8 mouse cellular contexts compared by ENCODE assay signal in the genomic region with DNA sequence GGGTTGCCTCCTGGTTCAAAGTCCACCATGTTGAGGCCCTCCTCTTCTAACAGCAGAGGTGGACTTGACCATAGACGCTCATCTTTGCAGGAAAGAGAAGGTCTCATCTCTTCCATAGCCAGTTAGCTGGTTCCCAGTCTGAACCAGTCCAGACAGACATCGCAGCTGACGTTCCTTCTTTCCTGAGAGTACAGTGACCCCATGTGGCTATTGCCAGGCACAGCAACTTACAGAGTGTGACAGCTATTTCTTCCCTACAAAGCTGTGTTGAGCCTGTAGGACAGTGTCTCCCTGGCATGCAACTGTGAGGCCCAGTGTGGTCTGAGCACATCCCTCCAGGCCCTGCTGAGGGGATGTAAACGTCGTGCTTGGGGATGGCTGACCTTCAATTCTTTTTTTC. TPM values are rescaled to one million over a fixed set of nuclear protein-coding genes. Genes with fewer than 3 reads are reported as not detected.
DNase-seq lines count a peak whose midpoint lies in the region; ATAC-seq and TF ChIP-seq lines count a peak whose summit lies in the region.

No protein-coding gene starts in this region.

- no peak overlapping the region for H3K4me3 ChIP-seq in liver, embryonic 12.5 days
- no peak overlapping the region for H3K4me3 ChIP-seq in embryonic facial prominence, embryonic 12.5 days
- no peak overlapping the region for H3K4me3 ChIP-seq in heart, postnatal 0 days (ENCODE audit: low read depth, low read length)
- no peak overlapping the region for H3K4me3 ChIP-seq in layer of hippocampus, adult 2 months

- no peak overlapping the region for H3K9ac ChIP-seq in liver, embryonic 12.5 days
- no peak overlapping the region for H3K9ac ChIP-seq in embryonic facial prominence, embryonic 12.5 days
- H3K9ac ChIP-seq in heart, postnatal 0 days (replicated peaks; ENCODE audit: low read depth, low read length) = no peak overlapping the region

- no peak overlapping the region for H3K4me2 ChIP-seq in liver, embryonic 12.5 days
- no peak overlapping the region for H3K4me2 ChIP-seq in embryonic facial prominence, embryonic 12.5 days (replicated peaks)
- no peak overlapping the region for H3K4me2 ChIP-seq in heart, postnatal 0 days (ENCODE audit: low read depth, low read length)

- peak; percentile 92 for TF ChIP-seq CTCF in heart, postnatal 0 days (IDR thresholded peaks at IDR 0.05; ENCODE audit: low read depth)
- peak; percentile 94 for TF ChIP-seq CTCF in layer of hippocampus, adult 2 months (conservative IDR thresholded peaks at IDR 0.05)

- TF ChIP-seq EP300 in heart, postnatal 0 days (IDR thresholded peaks at IDR 0.05; ENCODE audit: low read depth) = no peak

- ATAC-seq in liver, embryonic 12.5 days = no peak
- ATAC-seq in embryonic facial prominence, embryonic 12.5 days (ENCODE audit: insufficient number of reproducible peaks, insufficient read depth, low FRiP score, low TSS enrichment) = 0 out of 2 replicates have a peak, but pooled peaks have one; percentile 39
- no peak for ATAC-seq in heart, postnatal 0 days (ENCODE audit: insufficient read depth, low read depth)

- no peak overlapping the region for H3K27ac ChIP-seq in liver, embryonic 12.5 days
- H3K27ac ChIP-seq in embryonic facial prominence, embryonic 12.5 days = no peak overlapping the region
- H3K27ac ChIP-seq in heart, postnatal 0 days (ENCODE audit: low read depth) = no peak overlapping the region
- no peak overlapping the region for H3K27ac ChIP-seq in layer of hippocampus, adult 2 months

- no peaks in the 10 kb centered on the region; the same call in 1 of the 2 replicates for H3K27me3 ChIP-seq in liver, embryonic 12.5 days (replicated peaks)
- H3K27me3 ChIP-seq in embryonic facial prominence, embryonic 12.5 days = no peaks in the 10 kb centered on the region
- no peaks in the 10 kb centered on the region for H3K27me3 ChIP-seq in heart, postnatal 0 days (ENCODE audit: control insufficient read depth, insufficient read depth, low read length)

- H3K36me3 ChIP-seq in liver, embryonic 12.5 days = no peaks in the 10 kb centered on the region
- no peaks in the 10 kb centered on the region for H3K36me3 ChIP-seq in embryonic facial prominence, embryonic 12.5 days
- no peaks in the 10 kb centered on the region for H3K36me3 ChIP-seq in heart, postnatal 0 days (replicated peaks; ENCODE audit: control insufficient read depth, insufficient read depth, low read length)

- no peaks in the 10 kb centered on the region for H3K4me1 ChIP-seq in liver, embryonic 12.5 days
- no peaks in the 10 kb centered on the region for H3K4me1 ChIP-seq in embryonic facial prominence, embryonic 12.5 days
- no peaks in the 10 kb centered on the region for H3K4me1 ChIP-seq in heart, postnatal 0 days (ENCODE audit: control insufficient read depth, insufficient read depth)

- DNase-seq in liver = peak; percentile 28
- peak; percentile 41 for DNase-seq in adrenal gland, postnatal 25 days
- peak; percentile 63 for DNase-seq in heart, postnatal 0 days (ENCODE audit: low spot score)
- peak; percentile 73 to 79 for DNase-seq in layer of hippocampus, adult 2 months (ENCODE audit: low spot score in 2 of 2)
- DNase-seq in lung, postnatal 10 days = peak; percentile 75
- DNase-seq in right cerebral cortex, postnatal 10 days (ENCODE audit: low spot score in 2 of 2) = peak; percentile 80 to 82

- 2% methylated on average over 5 of the region's 5 CpGs for WGBS in liver, embryonic 12.5 days (ENCODE audit: insufficient replicate concordance)
- WGBS in embryonic facial prominence, embryonic 12.5 days = 11% methylated on average over 5 of the region's 5 CpGs
- 3% methylated on average over 5 of the region's 5 CpGs for WGBS in heart, postnatal 0 days

- H3K9me3 ChIP-seq in liver, embryonic 12.5 days (replicated peaks) = no peaks in the 10 kb centered on the region
- H3K9me3 ChIP-seq in embryonic facial prominence, embryonic 12.5 days = no peaks in the 10 kb centered on the region
- H3K9me3 ChIP-seq in heart, postnatal 0 days (replicated peaks; ENCODE audit: control insufficient read depth, low read length) = no peaks in the 10 kb centered on the region

RNA-seq across cellular contexts. Expression of a gene that starts 49.1 kb away (rescaled TPM):
- 0.15 and 0.31 TPM in 2 replicates for polyA plus RNA-seq in liver, embryonic 12.5 days (2016; fragmentation: Nextera tagmentation; extraction: Ambion mirVana)
- total RNA-seq in adrenal gland, postnatal 25 days (2021) = 5.7 and 7.8 TPM in 2 replicates
- 2.4 and 2.5 TPM in 2 replicates for polyA plus RNA-seq in embryonic facial prominence, embryonic 12.5 days (2016; fragmentation: Nextera tagmentation; extraction: Ambion mirVana)
- total RNA-seq in heart, postnatal 0 days (2014; rRNA removed; ENCODE audit: low replicate concordance) = 0.42 and 1.7 TPM in 2 replicates
- polyA plus RNA-seq in heart, postnatal 0 days (2015; fragmentation: Nextera tagmentation; extraction: Ambion mirVana) = 0.33 and 0.41 TPM in 2 replicates
- 100 to 1,000 TPM; 106 to 109 TPM for total RNA-seq in layer of hippocampus, adult 2 months (2021)

Comparison
In these comparisons a context has a peak if more than half of its experiments do, and no peak if none do; other contexts are left out.
1. DNase-seq: peak in every context shown above with its lines; median percentile 81 in right cerebral cortex, postnatal 10 days; 76 in layer of hippocampus, adult 2 months; 75 in lung, postnatal 10 days; 63 in heart, postnatal 0 days; 41 in adrenal gland, postnatal 25 days; 28 in liver.
2. RNA of a gene that starts 49.1 kb away (total RNA-seq): 106 to 109 TPM in layer of hippocampus, adult 2 months; 5.7 to 7.8 TPM in adrenal gland, postnatal 25 days and 0.42 to 1.7 TPM in heart, postnatal 0 days; every median in the first group is over 10 times any median in the second.